Comparison of ENCODE assay signal across 10 mouse cellular contexts in the genomic region with DNA sequence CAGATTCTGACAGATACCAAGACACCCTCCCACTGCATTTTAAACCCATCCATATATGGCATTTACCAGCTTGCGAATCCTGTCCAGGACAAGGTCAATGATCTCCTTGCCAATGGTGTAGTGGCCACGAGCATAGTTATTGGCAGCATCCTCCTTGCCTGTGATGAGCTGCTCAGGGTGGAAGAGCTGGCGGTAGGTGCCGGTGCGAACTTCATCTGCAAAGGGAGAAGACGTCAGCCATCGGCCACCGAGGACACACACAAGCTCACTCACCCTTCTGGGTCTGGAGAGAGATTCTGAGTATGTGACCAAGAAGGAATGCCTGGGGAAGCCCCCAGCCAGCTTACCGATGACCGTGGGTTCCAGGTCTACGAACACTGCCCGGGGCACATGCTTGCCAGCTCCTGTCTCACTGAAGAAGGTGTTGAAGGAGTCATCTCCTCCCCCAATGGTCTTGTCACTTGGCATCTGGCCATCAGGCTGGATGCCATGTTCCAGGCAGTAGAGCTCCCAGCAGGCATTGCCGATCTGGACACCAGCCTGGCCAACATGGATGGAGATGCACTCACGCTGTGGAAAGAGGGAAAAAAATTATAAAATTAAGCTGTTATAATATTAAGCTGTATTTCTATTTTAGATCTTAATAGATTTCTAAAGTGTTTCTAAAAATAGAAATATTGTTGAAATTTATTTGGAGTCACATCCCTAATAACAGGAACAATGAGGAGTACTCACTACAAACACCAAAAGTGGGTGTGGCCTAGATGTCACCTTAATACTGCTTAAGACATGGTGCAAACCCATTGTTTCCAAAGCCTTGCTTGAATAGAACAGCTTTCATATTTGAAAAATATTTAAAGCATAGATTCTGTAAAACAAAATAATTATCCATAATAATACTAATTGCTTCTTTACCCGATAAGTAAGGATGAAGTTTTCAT. TPM values are rescaled to one million over a fixed set of nuclear protein-coding genes. Genes with fewer than 3 reads are reported as not detected.
A peak's percentile ranks its signal among the peaks of the same experiment; 100 is the strongest.
DNase-seq lines count a peak whose midpoint lies in the region; ATAC-seq and TF ChIP-seq lines count a peak whose summit lies in the region.
"Not testable (repeated sequence)": the region's sequence is repeated elsewhere in the genome, so short reads cannot be mapped to it uniquely, and the experiment has no call there.
"Had no signal": no experiment of that assay in that cellular context is flagged by ENCODE, and none has a peak within 500 bp of the region (broad histone marks: within the 10 kb centered on the region; RNA-seq: fewer than 3 reads in every experiment).

No protein-coding gene starts in this region.

- not testable (repeated sequence) for TF ChIP-seq CTCF in C2C12 (IDR thresholded peaks at IDR 0.05; ENCODE audit: control insufficient read depth, insufficient read depth, insufficient read length)

- peak overlapping the region; percentile 96 for H3K9ac ChIP-seq in forebrain, embryonic 11.5 days (ENCODE audit: low read length)
- H3K9ac ChIP-seq in heart, embryonic 14.5 days (ENCODE audit: low read length): peak overlapping the region; percentile 94
- not testable (repeated sequence) for H3K9ac ChIP-seq in intestine, embryonic 15.5 days
- H3K9ac ChIP-seq in limb, embryonic 14.5 days (ENCODE audit: low read depth, low read length, severe bottlenecking): peak overlapping the region; percentile 91; the same call in 1 of the 2 replicates
- peak overlapping the region; percentile 100 for H3K9ac ChIP-seq in neural tube, embryonic 14.5 days (replicated peaks; ENCODE audit: low read depth, low read length)

- not testable (repeated sequence) for ATAC-seq in forebrain, embryonic 11.5 days (replicated peaks; ENCODE audit: low FRiP score); heart, embryonic 14.5 days (ENCODE audit: insufficient number of reproducible peaks, insufficient read depth, low FRiP score, low read depth); intestine, embryonic 15.5 days; limb, embryonic 14.5 days (ENCODE audit: low FRiP score, low read depth); neural tube, embryonic 14.5 days (ENCODE audit: low read depth)

- WGBS in forebrain, embryonic 11.5 days: 95% methylated on average over 11 of the region's 15 CpGs
- WGBS in heart, embryonic 14.5 days: 69% methylated on average over 11 of the region's 15 CpGs
- 84% methylated on average over 11 of the region's 15 CpGs for WGBS in intestine, embryonic 15.5 days
- WGBS in limb, embryonic 14.5 days: 91% methylated on average over 11 of the region's 15 CpGs
- 47% methylated on average over 11 of the region's 15 CpGs for WGBS in neural tube, embryonic 14.5 days

- not testable (repeated sequence) for H3K9me3 ChIP-seq in forebrain, embryonic 11.5 days (ENCODE audit: control insufficient read depth, low read length); heart, embryonic 14.5 days (ENCODE audit: control insufficient read depth, low read length); intestine, embryonic 15.5 days; limb, embryonic 14.5 days (ENCODE audit: control insufficient read depth, low read length); megakaryocyte, embryonic 14.5 days; neural tube, embryonic 14.5 days (ENCODE audit: control insufficient read depth, low read length)

- peaks cover 26% of the 10 kb centered on the region for H3K79me2 ChIP-seq in C2C12 (ENCODE audit: control insufficient read depth, insufficient read depth)

- H3ac ChIP-seq in C2C12 (ENCODE audit: control insufficient read depth, insufficient read length, low read depth): peak overlapping the region; percentile 87

- not testable (repeated sequence) for TF ChIP-seq POLR2A in limb, embryonic 14.5 days (IDR thresholded peaks at IDR 0.05; ENCODE audit: borderline replicate concordance, extremely low read depth, insufficient read depth, insufficient read length)

- H3K36me3 ChIP-seq in C2C12 (ENCODE audit: control insufficient read depth, insufficient read depth): peaks cover 27% of the 10 kb centered on the region
- H3K36me3 ChIP-seq in forebrain, embryonic 11.5 days (ENCODE audit: control insufficient read depth, insufficient read depth, low read length); intestine, embryonic 15.5 days: not testable (repeated sequence)
- peaks cover 15% of the 10 kb centered on the region for H3K36me3 ChIP-seq in heart, embryonic 14.5 days (ENCODE audit: control insufficient read depth, insufficient read depth, low read length)
- H3K36me3 ChIP-seq in limb, embryonic 14.5 days (ENCODE audit: control insufficient read depth, insufficient read depth, low read length): peaks cover 15% of the 10 kb centered on the region
- peaks cover 18% of the 10 kb centered on the region for H3K36me3 ChIP-seq in megakaryocyte, embryonic 14.5 days (replicated peaks; ENCODE audit: low read length)
- peaks cover 10% of the 10 kb centered on the region; the same call in 1 of the 2 replicates for H3K36me3 ChIP-seq in neural tube, embryonic 14.5 days (ENCODE audit: control insufficient read depth, insufficient read depth, low read length)

- H3K27ac ChIP-seq in forebrain, embryonic 11.5 days (ENCODE audit: low read depth, low read length); heart, embryonic 14.5 days (replicated peaks in 1 of 2; ENCODE audit: control insufficient read depth in 1 of 2, insufficient read depth in 1 of 2, low read depth in 2 of 2, low read length in 2 of 2); intestine, embryonic 15.5 days; limb, embryonic 14.5 days (replicated peaks; ENCODE audit: low read depth, low read length): not testable (repeated sequence)
- H3K27ac ChIP-seq in neural tube, embryonic 14.5 days (ENCODE audit: low read depth, low read length): peak overlapping the region; percentile 99; the same call in 1 of the 2 replicates

- peaks cover 22% of the 10 kb centered on the region for H3K79me3 ChIP-seq in C2C12 (ENCODE audit: low read depth)

- peak overlapping the region; percentile 99 for H3K4me3 ChIP-seq in C2C12 (ENCODE audit: insufficient read depth, poor library complexity, severe bottlenecking)
- peak overlapping the region; percentile 82 for H3K4me3 ChIP-seq in forebrain, embryonic 11.5 days (ENCODE audit: low read depth, low read length)
- peak overlapping the region; percentile 39 to 73 for H3K4me3 ChIP-seq in heart, embryonic 14.5 days (ENCODE audit: control insufficient read depth in 1 of 2, insufficient read depth in 1 of 2, low read depth in 1 of 2, low read length in 2 of 2)
- H3K4me3 ChIP-seq in intestine, embryonic 15.5 days (replicated peaks): peak overlapping the region; percentile 71
- H3K4me3 ChIP-seq in limb, embryonic 14.5 days (replicated peaks; ENCODE audit: low read length): peak overlapping the region; percentile 72
- H3K4me3 ChIP-seq in megakaryocyte, embryonic 14.5 days (replicated peaks): peak overlapping the region; percentile 99
- H3K4me3 ChIP-seq in neural tube, embryonic 14.5 days (ENCODE audit: low read depth, low read length): peak overlapping the region; percentile 84

- H3K4me2 ChIP-seq in forebrain, embryonic 11.5 days (ENCODE audit: low read depth, low read length, severe bottlenecking): peak overlapping the region; percentile 87
- peak overlapping the region; percentile 67 for H3K4me2 ChIP-seq in heart, embryonic 14.5 days (ENCODE audit: low read length)
- H3K4me2 ChIP-seq in intestine, embryonic 15.5 days (replicated peaks): peak overlapping the region; percentile 52
- peak overlapping the region; percentile 72 for H3K4me2 ChIP-seq in limb, embryonic 14.5 days (replicated peaks; ENCODE audit: low read depth, low read length, severe bottlenecking)
- H3K4me2 ChIP-seq in neural tube, embryonic 14.5 days (ENCODE audit: low read depth, low read length): peak overlapping the region; percentile 54

- peak; percentile 65 for DNase-seq in cerebellum, adult 9-11 months
- not testable (repeated sequence) for DNase-seq in forebrain, embryonic 11.5 days (ENCODE audit: low spot score)
- peak; percentile 15 for DNase-seq in limb, embryonic 14.5 days (ENCODE audit: low spot score)

- not testable (repeated sequence) for H3K27me3 ChIP-seq in C2C12 (ENCODE audit: control insufficient read depth, insufficient read depth, insufficient read length); forebrain, embryonic 11.5 days (ENCODE audit: control insufficient read depth, insufficient read depth, low read length); heart, embryonic 14.5 days (ENCODE audit: control insufficient read depth, insufficient read depth, low read length); intestine, embryonic 15.5 days (replicated peaks); limb, embryonic 14.5 days (ENCODE audit: control insufficient read depth, insufficient read depth, low read length); megakaryocyte, embryonic 14.5 days (replicated peaks); neural tube, embryonic 14.5 days (ENCODE audit: control insufficient read depth, insufficient read depth, low read length)

- H3K4me1 ChIP-seq in forebrain, embryonic 11.5 days (replicated peaks; ENCODE audit: control insufficient read depth, insufficient read depth, low read length); intestine, embryonic 15.5 days (replicated peaks): not testable (repeated sequence)
- H3K4me1 ChIP-seq in heart, embryonic 14.5 days (ENCODE audit: control insufficient read depth in 2 of 2, insufficient read depth in 2 of 2, low read length in 2 of 2): peaks cover 4 to 14% of the 10 kb centered on the region in 2 experiments; a peak in 2 of 4 replicates
- peaks cover 12% of the 10 kb centered on the region for H3K4me1 ChIP-seq in limb, embryonic 14.5 days (ENCODE audit: control insufficient read depth, insufficient read depth, low read length)
- peaks cover 22% of the 10 kb centered on the region for H3K4me1 ChIP-seq in megakaryocyte, embryonic 14.5 days
- peaks cover 14% of the 10 kb centered on the region; the same call in 1 of the 2 replicates for H3K4me1 ChIP-seq in neural tube, embryonic 14.5 days (ENCODE audit: control insufficient read depth, insufficient read depth, low read length)

RNA-seq across cellular contexts. Expression of a gene that starts 2.0 kb away (rescaled TPM):
- polyA plus RNA-seq in C2C12 (2012; fragmentation: generic; extraction: Trizol): 0.22 TPM
- polyA plus RNA-seq in forebrain, embryonic 11.5 days (2014; fragmentation: Nextera tagmentation; extraction: Ambion mirVana): not detected in 2 replicates
- polyA plus RNA-seq in heart, embryonic 14.5 days (2014; fragmentation: Nextera tagmentation; extraction: Ambion mirVana): not detected in 2 replicates
- not detected in 2 replicates for polyA plus RNA-seq in intestine, embryonic 15.5 days (2015; fragmentation: Nextera tagmentation; extraction: Ambion mirVana)
- 15.1 and 159 TPM in 2 replicates for polyA plus RNA-seq in limb, embryonic 14.5 days (2012; rRNA removed)
- polyA plus RNA-seq in limb, embryonic 14.5 days (2014; fragmentation: Nextera tagmentation; extraction: Ambion mirVana): not detected in 2 replicates
- polyA plus RNA-seq in megakaryocyte, embryonic 14.5 days (2012; ENCODE audit: insufficient read depth, low replicate concordance): 2.5 and 169 TPM in 2 replicates
- not detected in 2 replicates for polyA plus RNA-seq in neural tube, embryonic 14.5 days (2014; fragmentation: Nextera tagmentation; extraction: Ambion mirVana)
- polyA plus RNA-seq: erythroblast, embryonic 14.5 days; liver, postnatal 0 days had no signal

RNA-seq across cellular contexts. Expression of a gene that starts 2.1 kb away (rescaled TPM):
- polyA plus RNA-seq in C2C12 (2012; fragmentation: generic; extraction: Trizol): 2,758 TPM
- 5,083 and 5,852 TPM in 2 replicates for polyA plus RNA-seq in forebrain, embryonic 11.5 days (2014; fragmentation: Nextera tagmentation; extraction: Ambion mirVana)
- 790 and 917 TPM in 2 replicates for polyA plus RNA-seq in heart, embryonic 14.5 days (2014; fragmentation: Nextera tagmentation; extraction: Ambion mirVana)
- polyA plus RNA-seq in intestine, embryonic 15.5 days (2015; fragmentation: Nextera tagmentation; extraction: Ambion mirVana): 981 and 999 TPM in 2 replicates
- 1,030 and 1,250 TPM in 2 replicates for polyA plus RNA-seq in limb, embryonic 14.5 days (2012; rRNA removed)
- polyA plus RNA-seq in limb, embryonic 14.5 days (2014; fragmentation: Nextera tagmentation; extraction: Ambion mirVana): 1,263 and 1,288 TPM in 2 replicates
- 40.3 and 115 TPM in 2 replicates for polyA plus RNA-seq in megakaryocyte, embryonic 14.5 days (2012; ENCODE audit: insufficient read depth, low replicate concordance)
- polyA plus RNA-seq in neural tube, embryonic 14.5 days (2014; fragmentation: Nextera tagmentation; extraction: Ambion mirVana): 13,706 and 14,496 TPM in 2 replicates

RNA-seq across cellular contexts. Expression of a gene that starts 17.0 kb away (rescaled TPM):
- polyA plus RNA-seq in C2C12 (2012; fragmentation: generic; extraction: Trizol): 3,512 TPM
- polyA plus RNA-seq in forebrain, embryonic 11.5 days (2014; fragmentation: Nextera tagmentation; extraction: Ambion mirVana): 2,366 and 2,605 TPM in 2 replicates
- polyA plus RNA-seq in heart, embryonic 14.5 days (2014; fragmentation: Nextera tagmentation; extraction: Ambion mirVana): 1,494 and 1,560 TPM in 2 replicates
- polyA plus RNA-seq in intestine, embryonic 15.5 days (2015; fragmentation: Nextera tagmentation; extraction: Ambion mirVana): 1,296 and 1,330 TPM in 2 replicates
- polyA plus RNA-seq in limb, embryonic 14.5 days (2012; rRNA removed): 2,384 and 3,894 TPM in 2 replicates
- polyA plus RNA-seq in limb, embryonic 14.5 days (2014; fragmentation: Nextera tagmentation; extraction: Ambion mirVana): 1,587 and 1,605 TPM in 2 replicates
- 19.4 and 182 TPM in 2 replicates for polyA plus RNA-seq in megakaryocyte, embryonic 14.5 days (2012; ENCODE audit: insufficient read depth, low replicate concordance)
- 1,186 and 1,301 TPM in 2 replicates for polyA plus RNA-seq in neural tube, embryonic 14.5 days (2014; fragmentation: Nextera tagmentation; extraction: Ambion mirVana)

RNA-seq across cellular contexts. Expression of a gene that starts 33.4 kb away (rescaled TPM):
- 18.0 TPM for polyA plus RNA-seq in C2C12 (2012; fragmentation: generic; extraction: Trizol)
- 8.7 and 9.4 TPM in 2 replicates for polyA plus RNA-seq in forebrain, embryonic 11.5 days (2014; fragmentation: Nextera tagmentation; extraction: Ambion mirVana)
- 3.5 and 5.7 TPM in 2 replicates for polyA plus RNA-seq in heart, embryonic 14.5 days (2014; fragmentation: Nextera tagmentation; extraction: Ambion mirVana)
- 18.6 and 19.0 TPM in 2 replicates for polyA plus RNA-seq in intestine, embryonic 15.5 days (2015; fragmentation: Nextera tagmentation; extraction: Ambion mirVana)
- polyA plus RNA-seq in limb, embryonic 14.5 days (2012; rRNA removed): 66.8 and 145 TPM in 2 replicates
- 5.5 and 7.8 TPM in 2 replicates for polyA plus RNA-seq in limb, embryonic 14.5 days (2014; fragmentation: Nextera tagmentation; extraction: Ambion mirVana)
- polyA plus RNA-seq in megakaryocyte, embryonic 14.5 days (2012; ENCODE audit: insufficient read depth, low replicate concordance): 0.87 and 4.8 TPM in 2 replicates
- polyA plus RNA-seq in neural tube, embryonic 14.5 days (2014; fragmentation: Nextera tagmentation; extraction: Ambion mirVana): 7.3 and 10.5 TPM in 2 replicates

RNA-seq across cellular contexts. Expression of a gene that starts 53.1 kb away (rescaled TPM):
- 0.16 TPM for polyA plus RNA-seq in C2C12 (2012; fragmentation: generic; extraction: Trizol)
- 0.28 and 0.29 TPM in 2 replicates for polyA plus RNA-seq in forebrain, embryonic 11.5 days (2014; fragmentation: Nextera tagmentation; extraction: Ambion mirVana)
- polyA plus RNA-seq in heart, embryonic 14.5 days (2014; fragmentation: Nextera tagmentation; extraction: Ambion mirVana): 0.93 and 1.1 TPM in 2 replicates
- polyA plus RNA-seq in intestine, embryonic 15.5 days (2015; fragmentation: Nextera tagmentation; extraction: Ambion mirVana): 0.96 and 1.1 TPM in 2 replicates
- polyA plus RNA-seq in limb, embryonic 14.5 days (2012; rRNA removed): 1.4 and 2.0 TPM in 2 replicates
- 0.72 and 1.1 TPM in 2 replicates for polyA plus RNA-seq in limb, embryonic 14.5 days (2014; fragmentation: Nextera tagmentation; extraction: Ambion mirVana)
- not detected in 2 replicates for polyA plus RNA-seq in megakaryocyte, embryonic 14.5 days (2012; ENCODE audit: insufficient read depth, low replicate concordance)
- 0.32 and 2.0 TPM in 2 replicates for polyA plus RNA-seq in neural tube, embryonic 14.5 days (2014; fragmentation: Nextera tagmentation; extraction: Ambion mirVana)
- polyA plus RNA-seq: erythroblast, embryonic 14.5 days; liver, postnatal 0 days had no signal
